Mouse (Mus musculus): ENCODE results near the gene Fbxo47. TPM values are rescaled to one million over a fixed set of nuclear protein-coding genes. Genes with fewer than 3 reads are reported as not detected.

The Fbxo47 gene
- total RNA-seq, 2 experiments from 2014 or later: 0.58 to 1.2 TPM

- DNase-seq (ENCODE audit: low spot score in 2 of 2): no peak
Measured at GRCm38 (mm10) chr11:97836541-97836940, 47.4 kb downstream of the Fbxo47 start.

- DNase-seq (ENCODE audit: low spot score in 2 of 2): no peak
Measured at GRCm38 (mm10) chr11:97833352-97833751, 50.6 kb downstream of the Fbxo47 start.

- no peak for DNase-seq (ENCODE audit: low spot score in 2 of 2)
Measured at GRCm38 (mm10) chr11:97832001-97832400, 52.0 kb downstream of the Fbxo47 start.

GRCm38 (mm10) chr11:97830501-97830900, 53.5 kb downstream of the Fbxo47 start:
- no peak for DNase-seq (ENCODE audit: low spot score in 2 of 2)

- DNase-seq (ENCODE audit: low spot score in 2 of 2): no peak
Measured at GRCm38 (mm10) chr11:97829913-97830476, 54.0 kb downstream of the Fbxo47 start.

GRCm38 (mm10) chr11:97829365-97829764, 54.6 kb downstream of the Fbxo47 start:
- DNase-seq (ENCODE audit: low spot score in 2 of 2): peak in 1 of 2 experiments; percentile 17

- no peak for DNase-seq (ENCODE audit: low spot score in 2 of 2)
Measured at GRCm38 (mm10) chr11:97827654-97828053, 56.3 kb downstream of the Fbxo47 start.

GRCm38 (mm10) chr11:97826414-97826813, 57.5 kb downstream of the Fbxo47 start:
- no peak for DNase-seq (ENCODE audit: low spot score in 2 of 2)

GRCm38 (mm10) chr11:97825971-97826370, 58.0 kb downstream of the Fbxo47 start:
- no peak for DNase-seq (ENCODE audit: low spot score in 2 of 2)

- no peak for DNase-seq (ENCODE audit: low spot score in 2 of 2)
Measured at GRCm38 (mm10) chr11:97825295-97825694, 58.7 kb downstream of the Fbxo47 start.

- DNase-seq (ENCODE audit: low spot score in 2 of 2): no peak
Measured at GRCm38 (mm10) chr11:97824895-97825294, 59.1 kb downstream of the Fbxo47 start.

GRCm38 (mm10) chr11:97824168-97824567, 59.8 kb downstream of the Fbxo47 start:
- DNase-seq (ENCODE audit: low spot score in 2 of 2): no peak

- no peak for DNase-seq (ENCODE audit: low spot score in 2 of 2)
Measured at GRCm38 (mm10) chr11:97822840-97823603, 60.9 kb downstream of the Fbxo47 start.

GRCm38 (mm10) chr11:97821401-97822064, 62.4 kb downstream of the Fbxo47 start:
- DNase-seq (ENCODE audit: low spot score in 2 of 2): no peak

GRCm38 (mm10) chr11:97820840-97821239, 63.1 kb downstream of the Fbxo47 start:
- DNase-seq (ENCODE audit: low spot score in 2 of 2): peak; percentile 69 to 72

GRCm38 (mm10) chr11:97819923-97820322, 64.0 kb downstream of the Fbxo47 start:
- no peak for DNase-seq (ENCODE audit: low spot score in 2 of 2)

GRCm38 (mm10) chr11:97819102-97819501, 64.9 kb downstream of the Fbxo47 start:
- DNase-seq (ENCODE audit: low spot score in 2 of 2): no peak

GRCm38 (mm10) chr11:97818571-97818970, 65.4 kb downstream of the Fbxo47 start:
- DNase-seq (ENCODE audit: low spot score in 2 of 2): no peak

GRCm38 (mm10) chr11:97818003-97818402, 66.0 kb downstream of the Fbxo47 start:
- DNase-seq (ENCODE audit: low spot score in 2 of 2): no peak

- no peak for DNase-seq (ENCODE audit: low spot score in 2 of 2)
Measured at GRCm38 (mm10) chr11:97817379-97817778, 66.6 kb downstream of the Fbxo47 start.

- no peak for DNase-seq (ENCODE audit: low spot score in 2 of 2)
Measured at GRCm38 (mm10) chr11:97816916-97817315, 67.0 kb downstream of the Fbxo47 start.

GRCm38 (mm10) chr11:97816176-97816575, 67.8 kb downstream of the Fbxo47 start:
- DNase-seq (ENCODE audit: low spot score in 2 of 2): no peak

Measured in adrenal gland, adult 18-20 months (tissue).